ENCODE assay signal across 9 mouse cellular contexts in genomic region chr10:83107921-83108738, GRCm38 (mm10).
DNase-seq lines count a peak whose midpoint lies in the region; ATAC-seq lines count a peak whose summit lies in the region.
"Had no signal": no experiment of that assay in that cellular context is flagged by ENCODE, and none has a peak within 500 bp of the region (broad histone marks: within the 10 kb centered on the region; RNA-seq: fewer than 3 reads in every experiment).

No protein-coding gene starts in this region.

- H3K9me3 ChIP-seq in forebrain, embryonic 11.5 days (ENCODE audit: control insufficient read depth, low read length): no peaks in the 10 kb centered on the region
- H3K9me3 ChIP-seq in limb, embryonic 15.5 days: no peaks in the 10 kb centered on the region

- 41% methylated on average over 21 of the region's 21 CpGs for WGBS in forebrain, embryonic 11.5 days
- 31% methylated on average over 21 of the region's 21 CpGs for WGBS in limb, embryonic 15.5 days

- H3K4me1 ChIP-seq in forebrain, embryonic 11.5 days (replicated peaks; ENCODE audit: control insufficient read depth, insufficient read depth, low read length): peaks cover 31% of the 10 kb centered on the region
- peaks cover 76% of the 10 kb centered on the region for H3K4me1 ChIP-seq in limb, embryonic 15.5 days

- intact Hi-C loops in left cerebral cortex, postnatal 10 days (cut with DNase I): no loop called here

- peak overlapping the region; percentile 33 for H3K9ac ChIP-seq in forebrain, embryonic 11.5 days (ENCODE audit: low read length)
- no peak overlapping the region for H3K9ac ChIP-seq in limb, embryonic 15.5 days

- no peak overlapping the region for H3K4me3 ChIP-seq in forebrain, embryonic 11.5 days (ENCODE audit: low read depth, low read length)
- H3K4me3 ChIP-seq in limb, embryonic 15.5 days: no peak overlapping the region
- H3K4me3 ChIP-seq: erythroblast, embryonic 14.5 days had no signal

- H3K27ac ChIP-seq in forebrain, embryonic 11.5 days (ENCODE audit: low read depth, low read length): no peak overlapping the region
- H3K27ac ChIP-seq in limb, embryonic 15.5 days: peak overlapping the region; percentile 74

- no peak overlapping the region for H3K4me2 ChIP-seq in forebrain, embryonic 11.5 days (ENCODE audit: low read depth, low read length, severe bottlenecking)
- H3K4me2 ChIP-seq in limb, embryonic 15.5 days: no peak overlapping the region

- peak; percentile 44 to 80 for DNase-seq in left cerebral cortex, postnatal 10 days (ENCODE audit: extremely low spot score in 1 of 2, low spot score in 2 of 2)
- DNase-seq in left cerebral cortex, adult 11 months (ENCODE audit: low spot score): no peak
- peak; percentile 52 for DNase-seq in embryo, embryonic 11 days
- peak; percentile 53 for DNase-seq in forebrain, embryonic 11.5 days (ENCODE audit: low spot score)
- DNase-seq in ovary, postnatal 10 days (ENCODE audit: low spot score): no peak
- DNase-seq in heart, adult 18-20 months: no peak
- no peak for DNase-seq in kidney, adult 8-10 months

- no peak for ATAC-seq in forebrain, embryonic 11.5 days (replicated peaks; ENCODE audit: low FRiP score)
- ATAC-seq in limb, embryonic 15.5 days (ENCODE audit: insufficient number of reproducible peaks, low FRiP score, low TSS enrichment, low read depth): peak; percentile 13; the same call in 1 of the 2 replicates

- H3K27me3 ChIP-seq in forebrain, embryonic 11.5 days (ENCODE audit: control insufficient read depth, insufficient read depth, low read length): no peaks in the 10 kb centered on the region
- no peaks in the 10 kb centered on the region for H3K27me3 ChIP-seq in limb, embryonic 15.5 days

- no peaks in the 10 kb centered on the region for H3K36me3 ChIP-seq in forebrain, embryonic 11.5 days (ENCODE audit: control insufficient read depth, insufficient read depth, low read length)
- H3K36me3 ChIP-seq in limb, embryonic 15.5 days: no peaks in the 10 kb centered on the region

Comparison
In these comparisons a context has a peak if more than half of its experiments do, and no peak if none do; other contexts are left out.
1. DNase-seq: peak in left cerebral cortex, postnatal 10 days (2 of 2), embryo, embryonic 11 days (single experiment) and forebrain, embryonic 11.5 days (single experiment); none in left cerebral cortex, adult 11 months (single experiment), ovary, postnatal 10 days (single experiment), heart, adult 18-20 months (0 of 2) and kidney, adult 8-10 months (0 of 2).